Mouse (Mus musculus): ENCODE measurements around the gene Agap2.

Agap2 gene

GRCm38 (mm10) chr10:127107563-127108261 lies 32.6 kb downstream of the Agap2 start:
- peak; percentile 63 for DNase-seq

- no peak for DNase-seq
Measured at GRCm38 (mm10) chr10:127108262-127108583, 33.1 kb downstream of the Agap2 start.

- DNase-seq: no peak
Measured at GRCm38 (mm10) chr10:127111001-127111887, 36.2 kb downstream of the Agap2 start.

DNA sequence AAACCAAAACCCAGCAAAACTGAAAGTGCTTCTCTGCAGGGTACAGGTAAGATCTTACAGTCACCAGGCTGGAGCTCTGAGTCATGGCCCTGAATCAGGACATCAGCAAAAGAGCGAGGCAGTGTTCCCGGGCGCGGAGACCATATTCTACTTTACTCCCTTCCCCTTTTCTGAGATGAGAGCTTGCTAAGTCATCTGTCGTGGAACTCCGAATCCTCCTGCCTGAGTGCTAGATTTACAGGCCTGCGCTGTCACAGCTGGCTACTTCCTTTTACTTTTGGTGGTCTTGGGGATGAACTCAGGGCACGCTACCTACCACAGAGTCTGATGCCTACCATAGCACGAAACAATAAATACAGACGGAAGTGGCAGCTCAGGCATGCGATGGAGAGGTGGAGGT lies 39.3 kb downstream of the Agap2 start:
- no peak for DNase-seq

- no peak for DNase-seq
Measured at GRCm38 (mm10) chr10:127115068-127115467, 40.0 kb downstream of the Agap2 start.

- no peak for DNase-seq
Measured at GRCm38 (mm10) chr10:127118470-127118869, 43.4 kb downstream of the Agap2 start.

GRCm38 (mm10) chr10:127119229-127119628 lies 44.1 kb downstream of the Agap2 start:
- no peak for DNase-seq

DNA sequence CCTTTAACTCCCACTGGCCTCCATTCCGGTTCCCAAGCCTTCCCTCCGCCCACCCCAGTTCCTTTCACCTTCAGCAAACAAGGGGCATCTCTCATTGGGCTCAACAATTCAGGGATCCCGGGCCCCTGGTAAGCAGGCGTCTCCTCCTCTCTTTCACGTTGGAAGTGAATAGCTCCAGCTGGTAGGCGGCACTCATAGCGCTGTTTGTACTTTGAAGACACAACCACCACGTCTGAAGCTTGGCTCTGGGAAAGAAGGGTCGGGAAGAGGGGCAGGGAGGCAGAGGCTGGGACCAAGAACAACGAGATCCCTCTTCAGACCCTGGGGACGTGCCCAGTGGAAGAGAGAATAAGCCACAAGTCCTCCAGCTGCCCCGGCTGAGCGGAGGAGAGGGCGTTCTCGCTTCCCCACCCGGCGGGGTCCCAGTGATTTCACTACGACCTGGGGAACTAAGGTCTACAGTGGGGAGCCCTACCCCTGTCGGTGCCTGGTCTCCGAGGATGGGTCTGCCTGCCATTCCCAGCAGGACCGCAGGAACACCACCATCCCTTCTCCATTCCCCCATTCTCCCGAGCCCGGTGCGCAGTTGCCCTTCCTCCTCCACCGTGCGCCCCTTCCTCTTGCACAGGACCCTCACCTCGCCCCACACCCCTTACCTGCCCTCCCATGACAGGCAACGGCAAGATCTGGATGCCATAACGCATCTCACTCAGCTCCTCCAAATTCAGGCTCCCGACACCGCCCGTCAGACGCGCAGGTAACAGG lies 45.4 kb downstream of the Agap2 start:
- peak; percentile 24 for DNase-seq

DNA sequence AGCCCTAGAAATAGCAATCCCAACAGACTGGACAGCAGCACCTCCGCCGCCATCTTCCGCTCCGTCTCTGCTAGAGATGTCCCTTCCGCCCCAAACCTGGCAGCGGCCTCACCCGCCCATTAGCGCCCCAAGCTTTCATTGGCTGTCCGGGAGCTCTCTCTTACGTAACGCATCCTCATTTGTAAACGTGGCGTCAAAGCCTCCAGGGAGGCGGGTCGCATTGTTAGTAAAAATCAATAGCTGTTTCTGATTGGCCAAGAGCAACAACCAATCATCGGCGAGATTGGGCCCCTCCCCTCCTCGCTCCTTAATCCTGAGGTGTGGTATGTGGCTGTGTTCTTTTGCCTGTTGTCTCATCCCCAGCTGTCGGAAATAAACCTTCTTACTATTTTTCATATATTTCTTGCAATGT lies 46.0 kb downstream of the Agap2 start, which contains the start of gene Os9:
Gene Os9 (minus strand): TSS at position 66 of the 412 bp plus-strand sequence.
- peak; percentile 93 for DNase-seq

GRCm38 (mm10) chr10:127122018-127122417 lies 46.9 kb downstream of the Agap2 start:
- DNase-seq: no peak

DNA sequence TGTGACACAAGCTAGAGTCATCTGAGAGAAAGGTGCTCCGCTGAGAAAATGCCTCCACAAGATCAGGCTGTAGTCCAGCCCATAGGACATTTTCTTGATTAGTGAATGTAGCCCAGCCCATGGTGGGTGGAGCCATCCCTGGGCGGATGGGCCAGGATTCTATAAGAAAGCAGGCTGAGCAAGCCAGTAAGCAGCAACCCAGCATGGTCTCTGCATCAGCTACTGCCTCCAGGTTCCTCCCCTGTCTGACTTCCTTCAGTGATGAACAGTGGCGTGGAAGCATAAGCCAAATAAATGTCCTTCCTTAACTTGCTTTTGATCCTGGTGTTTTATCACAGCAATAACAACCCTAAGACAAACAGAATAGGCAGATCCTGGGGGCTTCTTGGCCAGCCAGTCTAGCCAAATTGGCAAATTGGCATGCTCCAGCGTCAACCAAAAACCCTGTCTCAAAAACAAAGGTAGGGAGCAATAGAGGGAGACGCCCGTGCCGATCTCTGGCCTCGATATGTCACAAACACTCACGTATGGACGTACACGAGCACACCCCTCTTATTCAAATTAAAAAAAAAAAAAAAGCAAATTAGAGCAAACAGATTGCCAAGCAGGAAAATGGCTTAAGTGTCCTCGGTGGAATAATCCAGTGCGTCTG lies 47.8 kb downstream of the Agap2 start:
- no peak for DNase-seq

DNA sequence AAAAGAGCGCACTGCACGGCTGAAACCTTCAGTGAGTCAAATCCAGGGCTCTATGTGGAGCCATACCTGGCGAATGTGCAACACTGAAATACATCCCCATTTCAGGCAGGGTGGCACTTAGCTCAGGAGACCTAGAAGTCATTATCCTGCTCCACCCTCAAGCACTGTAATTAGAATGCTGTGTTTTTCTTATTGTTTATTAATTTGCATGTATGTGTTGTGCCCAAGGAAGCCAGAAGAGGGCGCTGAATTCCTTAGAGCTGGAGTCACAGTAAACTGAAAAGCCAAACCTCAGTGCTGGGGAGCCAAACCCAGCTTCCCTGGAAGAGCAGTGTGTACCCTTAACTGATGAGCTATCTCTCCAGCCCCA lies 48.3 kb downstream of the Agap2 start:
- DNase-seq: peak; percentile 75

- peak; percentile 61 for DNase-seq
Measured at GRCm38 (mm10) chr10:127125210-127126001, 50.3 kb downstream of the Agap2 start.

- no peak for DNase-seq
Measured at GRCm38 (mm10) chr10:127126579-127126978, 51.5 kb downstream of the Agap2 start.

DNA sequence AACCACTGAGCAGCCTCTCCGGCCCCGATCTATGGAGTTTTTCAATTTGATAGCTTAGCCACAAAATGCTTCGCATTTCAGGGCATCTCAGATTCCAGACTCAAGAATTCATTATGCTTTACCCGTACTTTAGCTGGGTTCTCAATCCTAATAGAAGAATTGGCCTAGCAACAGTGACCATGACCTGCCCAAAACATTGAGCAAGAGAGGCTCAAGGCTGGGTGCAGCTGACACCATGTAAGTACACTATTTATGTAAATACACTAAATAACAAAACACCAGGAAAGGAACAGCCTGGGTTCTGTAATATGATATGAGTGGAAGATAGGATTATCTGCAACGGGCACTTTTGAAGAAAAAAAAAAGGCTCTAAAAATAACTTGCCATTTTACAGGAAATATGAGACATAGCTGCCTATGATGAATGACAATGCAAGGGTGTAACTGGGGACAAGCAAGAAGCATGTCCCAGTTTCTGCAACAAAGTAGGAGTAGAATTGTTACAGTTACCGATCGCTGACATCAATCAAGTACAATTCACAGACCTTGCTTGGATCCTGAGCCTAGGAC lies 52.7 kb downstream of the Agap2 start:
- no peak for DNase-seq

DNA sequence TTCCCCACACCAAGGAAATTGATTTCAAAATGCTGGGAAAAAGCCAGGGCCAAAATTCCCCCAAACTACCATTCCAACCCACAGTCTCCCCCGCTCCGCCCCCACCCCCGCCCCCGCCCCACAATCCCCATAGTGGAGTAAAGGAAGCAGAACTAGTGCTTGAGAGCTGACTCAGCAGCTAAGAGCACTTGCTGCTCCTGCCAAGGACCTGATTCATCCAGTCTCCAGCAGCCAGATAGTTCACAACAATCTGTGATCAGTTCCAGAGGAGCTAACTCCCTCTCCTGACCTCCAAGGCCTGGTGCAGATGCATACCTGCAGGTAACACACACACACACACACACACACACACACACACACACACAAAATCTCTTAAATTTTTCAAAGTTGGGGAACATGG lies 54.3 kb downstream of the Agap2 start:
- DNase-seq: no peak

DNA sequence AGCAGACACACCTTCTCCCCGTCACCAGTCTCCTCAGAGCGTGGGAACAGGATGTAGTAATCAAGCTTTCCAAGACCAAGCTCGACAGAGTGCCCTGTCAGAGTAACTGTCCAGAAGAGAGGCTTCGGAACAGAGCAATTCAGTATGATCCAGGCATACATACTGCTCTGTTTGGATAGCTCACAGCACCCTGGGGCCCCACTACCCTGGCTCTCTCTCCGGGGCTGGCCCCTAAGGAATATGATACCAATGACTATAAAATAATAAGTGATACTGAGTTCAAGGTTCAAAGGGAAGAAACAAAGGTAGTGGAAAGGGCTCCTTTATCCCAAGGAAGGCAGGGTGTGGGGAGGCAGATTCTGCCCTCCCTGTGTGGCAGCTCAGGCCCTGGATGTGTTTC lies 57.4 kb downstream of the Agap2 start:
- DNase-seq: no peak

DNA sequence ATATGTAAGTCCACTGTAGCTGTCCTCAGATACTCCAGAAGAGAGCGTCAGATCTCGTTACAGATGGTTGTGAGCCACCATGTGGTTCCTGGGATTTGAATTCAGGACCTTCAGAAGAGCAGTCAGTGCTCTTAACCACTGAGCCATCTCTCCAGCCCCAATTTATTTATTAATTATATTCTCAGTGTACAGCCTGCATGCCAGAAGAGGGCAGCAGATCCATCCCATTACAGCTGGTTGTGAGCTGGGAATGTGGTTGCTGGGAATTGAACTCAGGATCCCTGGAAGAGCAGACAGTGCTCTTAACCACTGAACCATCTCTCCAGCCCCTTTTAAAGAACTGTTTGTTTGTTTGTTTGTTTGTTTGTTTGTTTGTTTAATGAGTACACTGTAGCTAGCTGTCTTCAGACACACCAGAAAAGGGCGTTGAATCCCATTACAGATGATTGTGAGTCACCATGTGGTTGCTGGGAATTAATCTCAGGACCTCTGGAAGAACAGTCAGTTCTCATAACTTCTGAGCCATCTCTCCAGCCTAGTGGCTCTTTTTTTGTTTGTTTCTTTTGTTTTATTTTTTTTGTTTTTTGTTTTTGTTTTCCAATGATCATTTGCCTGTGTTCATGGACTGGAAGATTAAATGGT lies 59.4 kb downstream of the Agap2 start:
- DNase-seq: peak; percentile 39

DNA sequence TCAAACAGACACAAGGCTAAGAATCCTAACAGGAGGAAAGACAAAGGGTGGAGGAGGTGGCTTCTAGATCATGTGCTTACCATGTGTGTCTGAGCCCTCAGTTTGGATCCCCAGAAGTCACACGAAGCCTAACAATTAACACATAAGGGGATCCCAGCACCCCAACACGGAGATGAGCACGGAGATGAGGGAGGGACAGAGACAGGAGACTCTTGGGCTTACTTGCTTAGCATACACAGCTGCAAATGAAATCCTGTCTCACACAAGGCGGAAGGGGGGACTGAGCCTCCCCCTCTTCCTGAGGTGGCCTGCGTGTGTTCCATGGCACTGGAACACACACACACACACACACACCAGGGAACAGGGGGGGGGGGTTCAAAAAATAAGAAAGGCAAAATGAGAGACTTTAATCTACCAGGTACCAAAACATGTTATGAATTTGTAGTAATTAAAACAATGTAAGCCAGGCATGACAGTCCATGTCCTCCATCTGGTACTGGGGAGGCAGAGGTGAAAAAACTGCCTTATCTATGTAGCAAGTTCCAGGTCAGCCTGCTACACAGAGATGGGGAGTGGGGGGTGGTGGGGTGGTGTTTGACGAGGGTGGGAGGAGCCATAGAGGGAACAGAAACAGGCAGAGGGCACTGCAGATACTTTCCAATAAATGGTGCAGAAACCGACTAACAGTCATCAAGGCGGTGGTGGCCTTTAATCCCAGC lies 60.2 kb downstream of the Agap2 start:
- DNase-seq: peak; percentile 60

DNA sequence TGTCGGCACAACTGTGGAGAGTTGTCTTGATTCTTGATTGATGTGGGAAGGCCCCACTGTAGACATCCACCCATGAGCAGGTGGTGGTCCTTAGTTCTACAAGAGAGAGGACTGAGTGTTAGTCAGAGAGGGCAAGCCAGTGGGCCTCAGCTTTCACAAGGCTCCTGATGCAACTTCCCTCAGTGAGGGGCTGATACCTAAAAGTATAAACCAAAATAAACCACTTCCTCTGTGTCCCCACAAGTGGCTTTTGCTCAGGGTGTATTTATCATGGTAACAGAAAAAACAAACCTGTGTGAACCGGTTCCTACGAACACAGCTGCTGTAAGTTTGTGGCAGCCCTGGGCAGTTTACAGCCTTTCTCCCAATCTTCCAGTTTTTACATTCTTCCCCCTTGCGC lies 61.4 kb downstream of the Agap2 start:
- DNase-seq: peak; percentile 51

DNA sequence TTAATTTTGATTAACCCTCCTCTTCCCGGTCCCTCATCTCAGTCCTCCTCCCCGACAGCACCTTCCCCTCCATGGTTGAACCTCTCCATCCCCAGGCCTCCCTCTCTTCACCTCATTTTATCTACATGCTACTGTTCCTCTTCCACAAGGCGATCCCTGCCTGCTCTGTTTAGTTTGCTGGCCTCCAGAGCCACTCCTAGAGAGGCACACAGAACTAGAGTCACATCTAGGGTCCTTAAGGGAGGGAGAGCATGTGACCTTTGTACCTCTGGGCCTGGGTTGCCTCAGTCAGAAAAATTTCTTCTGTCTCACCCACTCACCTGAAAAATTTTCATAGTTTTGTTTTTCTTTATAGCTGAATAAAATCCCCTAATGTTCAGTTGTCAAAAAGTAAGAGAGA lies 62.8 kb downstream of the Agap2 start:
- no peak for DNase-seq

Measured in thymus, postnatal 4 days (tissue).